Mouse (Mus musculus) liver, adult 2 months (tissue): Measurements from ENCODE around the gene Eefsec. TPM values are rescaled to one million over a fixed set of nuclear protein-coding genes. Genes with fewer than 3 reads are reported as not detected.

ENCODE experiments used
- DNase-seq: peaks from one replicate; pipeline ENCODE4 v3.0.0-alpha.2; 2011; ENCODE audit warnings: low read depth, low spot score; ENCODE audit errors: extremely low read depth
- H3K27ac ChIP-seq: fragments of 200-500 bp; replicated peaks from 2 replicates; pipeline ENCODE4 v1.5.1; 2012; ENCODE audit warnings: low read depth, mild to moderate bottlenecking, control low read depth, inconsistent platforms, low read length; ENCODE audit not compliant: insufficient read depth
- H3K27me3 ChIP-seq: fragments of 200-500 bp; 2 replicates; pipeline ENCODE4 v1.6.1; 2012; ENCODE audit warnings: mild to moderate bottlenecking, moderate library complexity, low read length, inconsistent platforms; ENCODE audit not compliant: control insufficient read depth, insufficient read depth
- H3K36me3 ChIP-seq: fragments of 200-500 bp; 2 replicates; pipeline ENCODE4 v1.6.1; 2012; ENCODE audit warnings: low read length, inconsistent platforms; ENCODE audit not compliant: control insufficient read depth, insufficient read depth
- H3K4me1 ChIP-seq: fragments of 200-500 bp; 2 replicates; pipeline ENCODE4 v1.6.1; 2011; ENCODE audit warnings: low read length; ENCODE audit not compliant: control insufficient read depth, insufficient read depth
- H3K4me3 ChIP-seq: fragments of 200-500 bp; 2 replicates; pipeline ENCODE4 v1.5.1; 2011; ENCODE audit warnings: low read depth, mild to moderate bottlenecking, control low read depth, low read length, moderate library complexity; ENCODE audit not compliant: insufficient read depth
- H3K79me2 ChIP-seq: fragments of 200-500 bp; 2 replicates; pipeline ENCODE4 v1.6.1; 2012; ENCODE audit warnings: inconsistent platforms, mild to moderate bottlenecking, low read length, moderate library complexity; ENCODE audit not compliant: control insufficient read depth, insufficient read depth
- H3K9ac ChIP-seq: fragments of 200-500 bp; 2 replicates; pipeline ENCODE4 v1.6.1; 2012; ENCODE audit warnings: low read depth, mild to moderate bottlenecking, control low read depth, inconsistent platforms, low read length
- CTCF ChIP-seq: fragments of 200-500 bp; IDR thresholded peaks from 2 replicates; pipeline ENCODE4 v1.5.1; 2011; ENCODE audit warnings: low read depth, low read length, control low read depth
- POLR2A ChIP-seq: fragments of 200-500 bp; IDR thresholded peaks from 2 replicates; pipeline ENCODE4 v1.6.1; 2011; ENCODE audit warnings: low read length, control low read depth; ENCODE audit not compliant: insufficient read depth; ENCODE audit errors: extremely low read depth
- WGBS: fragments of 180-500 bp; shearing (Covaris S2); methylation state at CpG from one replicate; pipeline ENCODE4 v1.1.7; 2018; 5-methylcytosine and 5-hydroxymethylcytosine counted together
- polyA plus RNA-seq: library from polyadenylated mRNA; depleted of rRNA; stranded (reverse); fragments of >200 nt; gene quantifications from 2 replicates; pipeline ENCODE4 v1.2.3, GENCODE M21; 2012
- total RNA-seq: library from RNA; depleted of rRNA; stranded (reverse); fragments of >200 nt; gene quantifications from 2 replicates; pipeline ENCODE4 v1.2.3, GENCODE M21; 2014

Eefsec gene
- total and polyA plus RNA-seq, 2 experiments: 23.7 to 42.8 TPM

- H3K79me2 ChIP-seq: no peaks in the 10 kb centered on the region; the same call in 1 of the 2 replicates
- no peak overlapping the region for H3K9ac ChIP-seq
- H3K27me3 ChIP-seq: no peaks in the 10 kb centered on the region
- H3K4me1 ChIP-seq: peaks cover 3% of the 10 kb centered on the region
- DNase-seq: no peak
- 76% methylated on average over 2 of the region's 2 CpGs for WGBS
- H3K27ac ChIP-seq: no peak overlapping the region
- H3K36me3 ChIP-seq: no peaks in the 10 kb centered on the region; the same call in 1 of the 2 replicates
- H3K4me3 ChIP-seq: no peak overlapping the region
- TF ChIP-seq CTCF (no peak), POLR2A (no peak)
Observed at GRCm38 (mm10) chr6:88345311-88345710, 101.0 kb downstream of the Eefsec start.

GRCm38 (mm10) chr6:88343485-88344450 lies 102.6 kb downstream of the Eefsec start:
- TF ChIP-seq CTCF (no peak), POLR2A (no peak)
- WGBS: 50% methylated on average over 7 of the region's 7 CpGs
- H3K4me1 ChIP-seq: peaks cover 9% of the 10 kb centered on the region
- H3K9ac ChIP-seq: no peak overlapping the region
- no peak overlapping the region for H3K4me3 ChIP-seq
- H3K36me3 ChIP-seq: no peaks in the 10 kb centered on the region
- DNase-seq: peak; percentile 30
- no peak overlapping the region for H3K27ac ChIP-seq
- no peaks in the 10 kb centered on the region; the same call in 1 of the 2 replicates for H3K79me2 ChIP-seq
- no peaks in the 10 kb centered on the region for H3K27me3 ChIP-seq

GRCm38 (mm10) chr6:88342965-88343364 lies 103.4 kb downstream of the Eefsec start:
- Histone ChIP-seq H3K4me3 (no peak overlapping the region), H3K36me3 (no peaks in the 10 kb centered on the region), H3K9ac (no peak overlapping the region), H3K27me3 (no peaks in the 10 kb centered on the region), H3K4me1 (peaks cover 12% of the 10 kb centered on the region), H3K27ac (no peak overlapping the region), H3K79me2 (no peaks in the 10 kb centered on the region; the same call in 1 of the 2 replicates)
- WGBS: 98% methylated on average over 3 of the region's 3 CpGs
- TF ChIP-seq CTCF: no peak
- no peak for TF ChIP-seq POLR2A
- no peak for DNase-seq

GRCm38 (mm10) chr6:88341182-88341581 lies 105.2 kb downstream of the Eefsec start:
- Histone ChIP-seq H3K36me3 (no peaks in the 10 kb centered on the region), H3K9ac (no peak overlapping the region), H3K27ac (no peak overlapping the region), H3K27me3 (no peaks in the 10 kb centered on the region), H3K4me1 (peaks cover 12% of the 10 kb centered on the region), H3K79me2 (no peaks in the 10 kb centered on the region), H3K4me3 (no peak overlapping the region)
- 82% methylated on average over 3 of the region's 3 CpGs for WGBS
- no peak for TF ChIP-seq POLR2A
- TF ChIP-seq CTCF: no peak
- DNase-seq: no peak

DNA sequence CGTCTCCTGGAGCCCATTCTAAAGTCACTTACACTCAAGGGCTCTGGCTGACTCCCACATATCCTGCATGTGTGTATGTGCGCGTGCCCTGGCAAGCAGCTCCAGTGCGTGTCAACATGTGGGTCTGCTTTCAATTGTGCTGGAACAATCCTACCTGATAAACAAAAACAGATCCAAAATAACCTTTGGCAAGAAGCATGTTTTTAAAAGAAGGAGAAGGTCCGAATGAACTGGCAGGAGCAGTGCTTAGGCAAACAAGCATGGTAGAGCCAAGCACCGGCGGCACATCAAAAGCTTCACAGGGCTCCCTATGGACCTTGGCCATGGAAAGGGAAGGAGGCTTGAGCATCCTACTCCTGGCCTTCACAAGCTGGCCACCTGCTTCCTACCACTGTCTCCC lies 105.6 kb downstream of the Eefsec start:
- no peak overlapping the region for H3K4me3 ChIP-seq
- no peaks in the 10 kb centered on the region for H3K36me3 ChIP-seq
- H3K27me3 ChIP-seq: no peaks in the 10 kb centered on the region
- WGBS: 29% methylated on average over 7 of the region's 7 CpGs
- no peak overlapping the region for H3K27ac ChIP-seq
- H3K4me1 ChIP-seq: peaks cover 12% of the 10 kb centered on the region
- H3K79me2 ChIP-seq: no peaks in the 10 kb centered on the region
- TF ChIP-seq CTCF: no peak
- no peak for TF ChIP-seq POLR2A
- DNase-seq: peak; percentile 94
- H3K9ac ChIP-seq: no peak overlapping the region

GRCm38 (mm10) chr6:88329336-88329735 lies 117.0 kb downstream of the Eefsec start:
- Histone ChIP-seq H3K4me1 (no peaks in the 10 kb centered on the region), H3K9ac (no peak overlapping the region), H3K79me2 (no peaks in the 10 kb centered on the region), H3K27ac (no peak overlapping the region), H3K27me3 (no peaks in the 10 kb centered on the region), H3K4me3 (no peak overlapping the region), H3K36me3 (peaks cover 2% of the 10 kb centered on the region; the same call in 1 of the 2 replicates)
- no peak for DNase-seq
- no peak for TF ChIP-seq CTCF
- no peak for TF ChIP-seq POLR2A
